Mouse (Mus musculus): ENCODE results near the gene Gm11027.
"Not testable (repeated sequence)": the region's sequence is repeated elsewhere in the genome, so short reads cannot be mapped to it uniquely, and the experiment has no call there.

Gm11027 gene

DNA sequence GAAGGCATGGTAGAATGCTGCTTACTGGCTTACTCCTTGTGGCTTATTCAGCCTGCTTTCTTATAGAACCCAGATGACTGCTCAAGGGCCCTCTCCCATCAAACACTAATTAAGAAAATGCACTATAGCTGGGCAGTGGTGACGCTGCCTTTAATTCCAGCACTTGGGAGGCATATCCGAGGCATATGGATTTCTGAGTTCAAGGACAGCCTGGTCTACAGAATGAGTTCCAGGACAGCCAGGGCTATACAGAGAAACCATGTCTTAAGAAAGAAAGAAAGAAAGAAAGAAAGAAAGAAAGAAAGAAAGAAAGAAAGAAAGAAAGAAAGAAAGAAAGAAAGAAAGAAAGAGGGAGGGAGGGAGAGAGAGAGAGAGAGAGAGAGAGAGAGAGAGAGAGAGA, at the start of gene Gm11027:
Gene Gm11027, plus strand, starts transcription at position 301 of the 400 bp plus-strand sequence.
- in situ Hi-C loops (cut with MboI; ENCODE audit: low sequenced_read_pairs): not testable (repeated sequence)

GRCm38 (mm10) chr12:116226289-116227057, 48.7 kb upstream of the Gm11027 start:
- in situ Hi-C loops (cut with MboI; ENCODE audit: low sequenced_read_pairs): no loop called here

DNA sequence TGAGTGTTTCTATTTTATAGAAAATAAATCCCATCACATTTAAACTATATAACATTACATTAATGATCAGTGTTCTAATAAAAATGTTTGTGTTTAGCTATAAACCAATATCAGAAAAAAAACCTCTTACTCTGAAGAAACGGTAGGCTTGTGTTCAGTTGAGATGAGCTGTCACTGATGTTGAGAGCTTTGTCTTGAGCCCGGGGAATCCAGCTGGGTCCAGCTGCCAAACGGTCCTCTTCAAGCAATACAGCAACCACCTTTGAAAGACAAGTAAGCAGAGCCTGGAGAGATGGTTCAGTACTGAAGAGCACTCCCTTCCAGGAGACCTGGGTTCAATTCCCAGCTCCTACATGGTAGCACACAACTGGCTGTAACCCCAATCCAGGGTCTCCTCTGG, 45.7 kb upstream of the Gm11027 start:
- in situ Hi-C loops (cut with MboI; ENCODE audit: low sequenced_read_pairs): no loop called here

GRCm38 (mm10) chr12:116231612-116232011, 43.6 kb upstream of the Gm11027 start:
- in situ Hi-C loops (cut with MboI; ENCODE audit: low sequenced_read_pairs): no loop called here

DNA sequence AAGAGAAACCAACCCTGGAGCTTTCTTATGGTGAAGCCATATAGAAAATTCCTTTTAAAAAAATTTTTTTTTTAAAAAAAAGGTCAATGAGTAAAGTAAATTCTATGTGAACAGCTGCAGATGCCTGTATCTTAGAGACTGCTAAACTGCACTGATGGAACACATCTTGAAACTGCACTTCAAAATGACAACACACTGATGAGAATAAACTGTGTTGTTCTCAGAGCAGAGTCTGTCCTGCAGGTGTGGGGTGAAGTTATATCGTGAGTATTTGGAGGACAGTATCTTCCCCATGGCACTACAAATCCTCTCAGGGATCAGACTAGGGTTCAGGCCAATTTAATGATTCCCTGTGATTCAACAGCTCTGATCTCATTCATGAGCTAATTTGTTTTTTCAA, 43.1 kb upstream of the Gm11027 start:
- in situ Hi-C loops (cut with MboI; ENCODE audit: low sequenced_read_pairs): no loop called here

GRCm38 (mm10) chr12:116235356-116235755, 39.8 kb upstream of the Gm11027 start:
- in situ Hi-C loops (cut with MboI; ENCODE audit: low sequenced_read_pairs): no loop called here

GRCm38 (mm10) chr12:116236658-116237057, 38.5 kb upstream of the Gm11027 start:
- in situ Hi-C loops (cut with MboI; ENCODE audit: low sequenced_read_pairs): no loop called here

GRCm38 (mm10) chr12:116238370-116238769, 36.8 kb upstream of the Gm11027 start:
- in situ Hi-C loops (cut with MboI; ENCODE audit: low sequenced_read_pairs): no loop called here

DNA sequence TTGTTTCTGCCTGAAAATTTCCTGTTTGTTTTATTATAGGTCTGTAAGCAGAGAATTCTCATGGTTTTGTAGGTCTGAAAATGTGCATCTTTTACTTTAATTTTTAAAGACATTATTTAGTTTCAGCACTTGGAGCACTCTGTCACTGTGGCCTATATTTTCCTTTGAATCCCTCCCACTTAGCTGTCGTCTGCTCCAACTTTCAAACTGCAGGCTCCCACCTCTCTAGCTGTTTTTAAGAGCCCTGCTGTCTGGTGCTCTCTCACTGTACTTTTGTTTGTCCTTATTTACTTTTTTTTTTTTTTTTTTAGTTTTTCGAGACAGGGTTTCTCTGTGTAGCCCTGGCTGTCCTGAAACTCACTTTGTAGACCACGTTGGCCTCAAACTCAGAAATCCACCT, 36.4 kb upstream of the Gm11027 start:
- in situ Hi-C loops (cut with MboI; ENCODE audit: low sequenced_read_pairs): no loop called here

DNA sequence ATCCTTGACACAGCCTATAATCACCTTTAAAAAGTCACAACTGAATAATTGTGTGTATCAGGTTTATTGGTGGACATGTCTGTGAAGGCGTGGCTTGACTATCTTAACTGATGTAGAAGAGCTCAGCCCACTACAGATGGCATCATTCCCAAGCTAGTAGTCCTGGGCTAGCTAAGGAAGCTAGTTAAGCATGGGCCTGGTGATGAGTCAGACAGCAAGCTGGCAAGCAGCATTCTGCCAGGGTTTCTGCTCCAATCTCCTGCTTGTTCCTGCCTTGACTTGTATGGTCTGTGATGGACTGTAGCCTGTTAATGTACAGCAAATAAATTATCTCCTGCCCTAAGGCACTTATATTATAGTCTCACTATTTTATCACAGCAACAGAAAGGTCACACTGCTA, 30.6 kb upstream of the Gm11027 start:
- in situ Hi-C loops (cut with MboI; ENCODE audit: low sequenced_read_pairs): no loop called here

DNA sequence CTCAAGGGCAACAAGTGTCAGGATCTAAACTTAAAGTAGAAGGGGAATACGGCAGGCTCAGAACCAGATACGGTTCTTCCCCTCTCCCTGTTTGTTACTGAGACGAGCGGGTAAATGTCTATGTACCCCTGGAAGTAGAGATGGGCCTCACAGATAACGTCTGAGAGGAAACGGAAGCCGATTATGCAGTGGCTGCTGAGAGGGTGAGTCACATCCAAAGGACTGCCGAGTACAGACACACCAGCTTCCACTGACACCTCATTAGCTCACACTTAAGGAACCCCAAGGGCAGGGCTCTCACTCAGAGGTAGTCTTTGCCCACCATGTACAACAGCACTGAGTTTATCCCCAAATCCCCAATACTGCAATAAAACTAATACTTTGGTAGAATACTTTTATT, 20.5 kb upstream of the Gm11027 start:
- in situ Hi-C loops (cut with MboI; ENCODE audit: low sequenced_read_pairs): loop anchor here (25.0 kb wide), 1 partner anchor 333 kb away; no protein-coding TSS in a partner anchor

DNA sequence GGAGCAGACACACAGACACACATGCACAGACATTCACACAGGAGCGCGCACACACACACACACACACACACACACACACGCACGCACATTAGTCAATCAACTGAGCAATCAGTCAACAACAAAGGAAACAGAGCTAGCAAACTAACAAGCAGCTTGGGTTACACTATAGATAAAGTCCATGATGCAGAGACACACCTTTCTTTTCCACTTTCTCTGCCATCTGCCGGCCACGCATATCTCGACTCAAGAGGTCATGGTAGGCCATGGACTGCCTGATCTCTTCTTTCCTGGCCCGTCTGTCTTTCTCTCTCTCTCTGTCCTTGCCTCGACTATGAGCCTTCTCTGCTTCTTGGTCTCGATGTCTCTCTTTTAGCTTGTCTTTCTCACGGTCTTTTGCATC, 19.6 kb upstream of the Gm11027 start:
- in situ Hi-C loops (cut with MboI; ENCODE audit: low sequenced_read_pairs): loop anchor here (25.0 kb wide), 1 partner anchor 332 kb away; no protein-coding TSS in a partner anchor

- in situ Hi-C loops (cut with MboI; ENCODE audit: low sequenced_read_pairs): loop anchor here (25.0 kb wide), 1 partner anchor 329 kb away; no protein-coding TSS in a partner anchor
These were observed 16.9 kb upstream of the Gm11027 start for GRCm38 (mm10) chr12:116258321-116258720.

DNA sequence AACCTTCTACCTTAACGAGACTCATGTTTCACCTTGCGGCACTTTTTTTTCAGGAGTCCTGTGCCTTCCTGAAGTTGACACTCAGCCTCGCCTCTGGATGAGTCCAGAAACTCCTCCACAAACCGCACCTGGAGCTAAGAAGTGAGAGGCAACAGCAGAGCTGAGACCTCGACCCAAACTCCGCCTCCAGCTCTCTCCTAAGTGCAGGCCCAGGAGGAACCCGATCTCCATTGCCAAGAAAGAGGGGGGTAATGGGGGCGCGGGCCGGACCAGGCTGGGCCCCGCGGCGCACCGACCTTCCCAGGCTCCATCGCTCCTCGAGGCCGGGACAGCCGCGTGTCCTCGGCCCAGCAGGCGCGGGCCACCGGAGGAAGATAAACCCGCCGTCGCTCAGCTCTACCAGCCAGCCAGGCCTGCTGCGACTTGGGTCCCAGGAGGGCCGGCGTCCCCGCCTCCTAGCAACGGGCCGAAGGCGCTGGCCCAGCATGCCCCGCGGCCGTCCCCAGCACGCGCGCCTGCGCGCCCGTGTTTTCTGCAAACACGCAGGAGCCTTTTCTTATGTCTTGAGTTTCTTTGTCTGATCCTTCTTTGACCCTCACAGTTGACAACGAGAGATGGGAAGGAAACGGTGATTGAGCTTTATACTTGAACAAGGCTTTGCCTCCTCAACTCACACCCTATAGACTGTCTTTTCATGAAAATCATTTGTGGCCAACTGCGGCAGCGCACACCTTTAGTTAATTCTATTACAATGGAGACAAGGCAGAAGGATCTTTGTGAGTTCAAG, 12.4 kb upstream of the Gm11027 start, which contains the start of gene Wdr60:
Gene Wdr60, minus strand, starts transcription at position 468 of the 787 bp plus-strand sequence.
- in situ Hi-C loops (cut with MboI; ENCODE audit: low sequenced_read_pairs): loop anchor here (25.0 kb wide), 1 partner anchor 325 kb away; no protein-coding TSS in a partner anchor

DNA sequence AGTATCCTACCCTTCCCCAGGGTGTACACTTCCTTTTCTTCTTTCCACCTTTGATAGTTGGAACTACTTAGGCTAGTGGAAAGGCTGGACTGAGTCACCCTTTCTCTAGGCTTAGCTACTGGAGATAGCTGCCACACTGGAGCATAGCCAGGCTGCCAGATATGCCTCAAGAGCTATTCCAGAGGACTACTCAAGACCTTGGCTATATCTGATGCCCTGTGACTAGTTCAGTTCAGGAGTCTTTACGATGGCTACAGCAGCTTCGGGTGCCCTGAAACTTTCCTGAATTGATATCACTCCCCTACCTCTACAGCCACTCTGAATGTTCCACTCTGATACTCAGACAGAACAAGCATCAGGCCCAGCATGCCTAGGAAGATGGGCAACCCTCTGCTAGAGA, 10.4 kb upstream of the Gm11027 start:
- in situ Hi-C loops (cut with MboI; ENCODE audit: low sequenced_read_pairs): loop anchor here (25.0 kb wide), 1 partner anchor 323 kb away; no protein-coding TSS in a partner anchor

GRCm38 (mm10) chr12:116265275-116265674, 9.9 kb upstream of the Gm11027 start:
- in situ Hi-C loops (cut with MboI; ENCODE audit: low sequenced_read_pairs): loop anchor here (25.0 kb wide), 1 partner anchor 322 kb away; no protein-coding TSS in a partner anchor

DNA sequence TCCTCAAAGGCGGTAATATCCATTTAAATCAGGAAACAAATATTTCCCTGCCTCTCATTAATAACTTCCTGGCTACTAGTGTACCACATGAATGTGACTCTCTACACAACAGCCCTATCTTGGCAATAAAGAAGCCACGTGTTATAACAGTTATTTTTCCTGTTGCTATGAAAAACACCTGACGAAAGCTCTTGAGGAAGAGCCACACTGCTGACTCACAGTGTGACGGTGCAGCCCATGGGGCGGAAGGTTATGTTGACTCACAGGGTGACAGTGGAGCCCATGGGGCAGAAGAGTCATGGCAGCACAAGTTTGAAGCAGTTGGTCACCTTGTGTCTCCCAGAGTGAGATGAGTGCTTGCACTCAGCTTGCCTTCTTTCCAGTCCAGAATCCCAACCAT, 5.7 kb upstream of the Gm11027 start:
- in situ Hi-C loops (cut with MboI; ENCODE audit: low sequenced_read_pairs): loop anchor here (25.0 kb wide), 1 partner anchor 318 kb away; no protein-coding TSS in a partner anchor

GRCm38 (mm10) chr12:116270538-116270937, 4.6 kb upstream of the Gm11027 start:
- in situ Hi-C loops (cut with MboI; ENCODE audit: low sequenced_read_pairs): loop anchor here (25.0 kb wide), 1 partner anchor 317 kb away; no protein-coding TSS in a partner anchor

DNA sequence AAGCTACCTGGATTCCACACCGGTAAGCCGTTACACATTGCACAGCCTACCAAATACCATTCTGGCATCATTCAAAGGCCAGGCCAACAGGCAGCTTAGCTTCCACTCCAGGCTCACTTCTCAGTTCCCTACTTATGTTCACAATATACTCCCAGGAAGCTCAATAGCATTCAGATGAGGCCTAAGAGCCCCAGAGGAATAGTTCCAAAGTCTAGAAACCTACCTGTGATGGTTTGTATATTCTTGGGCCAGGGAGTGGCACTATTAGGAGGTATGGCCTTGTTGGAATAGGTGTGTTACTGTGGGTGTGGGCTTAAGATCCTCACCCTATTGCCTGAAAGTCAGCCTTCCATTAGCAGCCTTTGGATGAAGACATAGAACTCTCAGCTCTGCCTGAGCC, 4.1 kb upstream of the Gm11027 start:
- in situ Hi-C loops (cut with MboI; ENCODE audit: low sequenced_read_pairs): loop anchor here (25.0 kb wide), 1 partner anchor 316 kb away; no protein-coding TSS in a partner anchor

DNA sequence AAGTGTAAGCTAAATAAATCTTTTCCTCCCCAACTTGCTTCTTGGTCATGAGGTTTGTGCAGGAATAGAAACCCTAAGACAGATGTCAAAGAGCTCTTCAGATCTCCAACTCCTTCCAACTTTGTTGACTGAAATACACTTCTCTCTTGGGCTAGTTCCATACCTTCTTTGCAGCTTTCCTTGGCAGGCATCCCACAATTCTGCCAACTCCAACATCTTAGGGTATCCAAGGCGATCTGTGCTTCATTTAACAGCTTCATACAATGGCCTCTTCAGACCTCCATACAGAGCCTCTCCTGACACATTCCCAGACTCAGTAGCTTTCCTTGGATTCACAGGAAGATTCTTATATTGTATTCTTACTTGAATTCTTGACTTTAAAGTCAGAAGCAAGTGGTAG, 1.5 kb upstream of the Gm11027 start:
- in situ Hi-C loops (cut with MboI; ENCODE audit: low sequenced_read_pairs): loop anchor here (25.0 kb wide), 1 partner anchor 314 kb away; no protein-coding TSS in a partner anchor

DNA sequence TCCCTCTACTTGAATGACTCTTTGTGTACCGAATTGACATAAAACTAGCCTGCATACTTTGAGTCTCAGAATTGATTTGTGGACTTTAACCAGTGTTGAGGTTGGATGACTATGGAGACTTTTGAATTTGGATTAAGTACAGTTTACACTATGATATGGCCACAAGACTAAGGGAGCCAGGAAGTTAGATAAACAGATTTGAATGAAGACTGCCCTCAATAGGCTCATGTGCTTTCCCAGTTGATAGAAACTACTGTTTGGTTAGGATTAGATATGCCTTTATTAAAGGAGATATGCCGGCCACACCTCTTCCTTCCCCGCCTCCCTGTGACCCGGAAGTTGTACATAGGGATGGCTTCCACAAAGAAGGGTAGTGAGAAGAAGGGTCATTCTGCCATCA, 445 bp downstream of the Gm11027 start:
- in situ Hi-C loops (cut with MboI; ENCODE audit: low sequenced_read_pairs): no loop called here

Data from CH12F3 (cell line).